Mouse (Mus musculus) neural tube, embryonic 15.5 days (tissue): ENCODE results near the gene Smpd3. TPM values are rescaled to one million over a fixed set of nuclear protein-coding genes. Genes with fewer than 3 reads are reported as not detected.
A peak's percentile ranks its signal among the peaks of the same experiment; 100 is the strongest.

Experiments
- ATAC-seq: fragments of 200-750 bp; cut with Nextera tagmentation; 2 replicates; pipeline ENCODE4 v1.8.0; 2017; ENCODE audit warnings: mild to moderate bottlenecking, moderate TSS enrichment, moderate library complexity; ENCODE audit not compliant: low FRiP score
- H3K27ac ChIP-seq: fragments of 300-500 bp; sonication (generic); replicated peaks from 2 replicates; pipeline ENCODE4 v1.5.1; 2015; ENCODE audit warnings: mild to moderate bottlenecking, inconsistent platforms
- H3K27me3 ChIP-seq: fragments of 300-500 bp; sonication (generic); replicated peaks from 2 replicates; pipeline ENCODE4 v1.6.1; 2015; ENCODE audit warnings: inconsistent platforms
- H3K36me3 ChIP-seq: fragments of 300-500 bp; sonication (generic); 2 replicates; pipeline ENCODE4 v1.6.1; 2015; ENCODE audit warnings: inconsistent platforms
- H3K4me1 ChIP-seq: fragments of 300-500 bp; sonication (generic); 2 replicates; pipeline ENCODE4 v1.6.1; 2015; ENCODE audit warnings: inconsistent platforms
- H3K4me2 ChIP-seq: fragments of 300-500 bp; sonication (generic); 2 replicates; pipeline ENCODE4 v1.6.1; 2015; ENCODE audit warnings: inconsistent platforms, mild to moderate bottlenecking, moderate library complexity
- H3K4me3 ChIP-seq: fragments of 300-500 bp; sonication (generic); replicated peaks from 2 replicates; pipeline ENCODE4 v1.5.1; 2015; ENCODE audit warnings: mild to moderate bottlenecking, inconsistent platforms
- H3K9ac ChIP-seq: fragments of 300-500 bp; sonication (generic); replicated peaks from 2 replicates; pipeline ENCODE4 v1.6.1; 2015; ENCODE audit warnings: mild to moderate bottlenecking, inconsistent platforms
- H3K9me3 ChIP-seq: fragments of 300-500 bp; sonication (generic); replicated peaks from 2 replicates; pipeline ENCODE4 v1.6.1; 2016; ENCODE audit warnings: inconsistent platforms
- WGBS: fragments of 180-500 bp; shearing (Covaris S2); methylation state at CpG from one replicate; pipeline ENCODE4 v1.1.7; 2015; ENCODE audit warnings: mixed read lengths; 5-methylcytosine and 5-hydroxymethylcytosine counted together
- polyA plus RNA-seq: library from polyadenylated mRNA; unstranded; fragments of >200 nt; fragmentation: Nextera tagmentation; extraction: Ambion mirVana; gene quantifications from 2 replicates; pipeline ENCODE4 v1.2.1, GENCODE M21; 2015

The Smpd3 gene
- polyA plus RNA-seq, 1 experiment from 2014 or later: 50.1 TPM

DNA sequence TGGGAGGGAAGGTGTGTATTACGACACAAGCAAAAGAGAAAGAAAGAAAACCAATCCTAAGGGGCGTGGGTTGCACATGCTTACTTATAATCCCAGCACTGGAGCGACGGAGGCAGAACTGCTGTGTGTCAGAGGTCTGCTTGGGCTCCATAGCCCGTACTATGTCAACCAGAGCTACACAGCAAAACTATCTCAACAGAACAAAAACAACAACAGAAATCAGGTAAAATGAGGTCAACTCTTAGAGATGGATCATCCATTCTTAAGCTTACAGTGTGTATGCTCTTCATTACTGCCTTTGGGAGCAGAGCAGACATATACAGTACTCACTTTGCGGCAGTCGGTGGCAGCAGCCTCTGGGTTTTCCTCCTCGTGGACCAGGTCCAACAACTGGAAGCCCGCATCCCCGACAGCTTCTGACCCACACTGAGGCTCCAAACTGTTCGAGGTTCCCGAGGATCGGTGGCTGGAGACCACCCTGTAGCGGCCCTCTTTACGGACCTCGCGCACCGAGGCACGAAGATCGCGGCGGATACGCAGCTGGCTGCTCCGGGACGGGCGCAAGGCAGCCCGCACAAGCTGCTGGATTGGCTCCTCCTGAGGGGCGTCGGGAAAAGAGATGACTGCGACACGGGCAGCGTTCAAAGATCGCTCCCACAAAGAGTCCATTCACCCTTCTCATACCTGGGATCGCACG is 127.6 kb downstream of the Smpd3 start:
- H3K4me1 ChIP-seq: peaks cover 29% of the 10 kb centered on the region
- H3K27ac ChIP-seq: peak overlapping the region; percentile 96
- H3K4me3 ChIP-seq: peak overlapping the region; percentile 91
- peak overlapping the region; percentile 83 for H3K4me2 ChIP-seq
- peak overlapping the region; percentile 93 for H3K9ac ChIP-seq
- 1% methylated on average over 35 of the region's 35 CpGs for WGBS
- no peaks in the 10 kb centered on the region for H3K9me3 ChIP-seq
- peak; percentile 67 for ATAC-seq
- H3K36me3 ChIP-seq: peaks cover 38% of the 10 kb centered on the region
- H3K27me3 ChIP-seq: no peaks in the 10 kb centered on the region

Other genes starting within 250 kb of the Smpd3 start
- gene Esrp2, start 201.0 kb downstream of the Smpd3 start, polyA plus RNA-seq: 0.17 and 4.5 TPM in 2 replicates
- 19.1 and 21.6 TPM in 2 replicates for gene Pla2g15, start 187.6 kb downstream of the Smpd3 start, polyA plus RNA-seq
- gene Slc7a6, start 169.1 kb downstream of the Smpd3 start, polyA plus RNA-seq: 55.6 and 61.5 TPM in 2 replicates
- 36.2 and 36.8 TPM in 2 replicates for gene Slc7a6os, start 127.1 kb downstream of the Smpd3 start, polyA plus RNA-seq
- gene Prmt7, start 127.1 kb downstream of the Smpd3 start, polyA plus RNA-seq: 65.5 and 66.5 TPM in 2 replicates
- gene Zfp90, start 77.3 kb upstream of the Smpd3 start, polyA plus RNA-seq: 34.2 and 39.3 TPM in 2 replicates
- not detected in 2 replicates for gene 6030452D12Rik, start 162.5 kb upstream of the Smpd3 start, polyA plus RNA-seq
- 8.5 and 13.7 TPM in 2 replicates for gene Cdh3, start 172.9 kb upstream of the Smpd3 start, polyA plus RNA-seq
- gene Gm10073, start 235.5 kb upstream of the Smpd3 start, polyA plus RNA-seq: 9.4 and 11.1 TPM in 2 replicates